In genomic region chr8:115850552-115850951, GRCm38 (mm10) we compare ENCODE assay signal across 11 mouse cellular contexts.
"Had no signal": no experiment of that assay in that cellular context is flagged by ENCODE, and none has a peak within 500 bp of the region (broad histone marks: within the 10 kb centered on the region; RNA-seq: fewer than 3 reads in every experiment).

No protein-coding gene starts in this region.

- H3K36me3 ChIP-seq: intestine, embryonic 15.5 days; limb, embryonic 13.5 days; midbrain, embryonic 12.5 days; neural tube, embryonic 13.5 days had no signal

- H3K9me3 ChIP-seq: intestine, embryonic 15.5 days; limb, embryonic 13.5 days; midbrain, embryonic 12.5 days; neural tube, embryonic 13.5 days had no signal

- ATAC-seq: intestine, embryonic 15.5 days; midbrain, embryonic 16.5 days had no signal

- H3K4me1 ChIP-seq: intestine, embryonic 15.5 days; limb, embryonic 13.5 days; midbrain, embryonic 12.5 days; neural tube, embryonic 13.5 days had no signal

- DNase-seq: lung, adult 18-20 months; right cerebral cortex, adult 18-20 months; right cerebral cortex, postnatal 25 days; thymus, adult 18-20 months; thymus, postnatal 25 days had no signal

- H3K4me3 ChIP-seq: intestine, embryonic 15.5 days; limb, embryonic 13.5 days; midbrain, embryonic 12.5 days; neural tube, embryonic 13.5 days had no signal

- H3K4me2 ChIP-seq: intestine, embryonic 15.5 days; limb, embryonic 13.5 days; midbrain, embryonic 12.5 days; neural tube, embryonic 13.5 days had no signal

- H3K9ac ChIP-seq: intestine, embryonic 15.5 days; limb, embryonic 13.5 days; liver, embryonic 14.5 days; midbrain, embryonic 12.5 days; neural tube, embryonic 13.5 days had no signal

- H3K27me3 ChIP-seq: intestine, embryonic 15.5 days; limb, embryonic 13.5 days; midbrain, embryonic 12.5 days; neural tube, embryonic 13.5 days had no signal

- H3K27ac ChIP-seq: intestine, embryonic 15.5 days; limb, embryonic 13.5 days; liver, embryonic 14.5 days; midbrain, embryonic 12.5 days; neural tube, embryonic 13.5 days had no signal
